Mouse (Mus musculus): ENCODE measurements around the gene Prps2.

- TF ChIP-seq CTCF (IDR thresholded peaks at IDR 0.05): no peak
- no peak for TF ChIP-seq POLR2A (IDR thresholded peaks at IDR 0.05; ENCODE audit: insufficient read depth, low read depth, low read length)
- no peak for TF ChIP-seq EP300 (IDR thresholded peaks at IDR 0.05; ENCODE audit: insufficient read depth, low read depth, low read length)
These were observed 35.1 kb upstream of the Prps2 start for GRCm38 (mm10) chrX:167417654-167418053.
